ENCODE assay signal across 28 mouse cellular contexts in genomic region chr7:95141778-95142177, GRCm38 (mm10).
DNase-seq lines count a peak whose midpoint lies in the region; ATAC-seq lines count a peak whose summit lies in the region.
"Had no signal": no experiment of that assay in that cellular context is flagged by ENCODE, and none has a peak within 500 bp of the region (broad histone marks: within the 10 kb centered on the region; RNA-seq: fewer than 3 reads in every experiment).

No protein-coding gene starts in this region.

- no peak overlapping the region for H3K9ac ChIP-seq in heart, embryonic 12.5 days
- H3K9ac ChIP-seq in kidney, embryonic 15.5 days = no peak overlapping the region
- H3K9ac ChIP-seq: hindbrain, embryonic 13.5 days; liver, embryonic 12.5 days; liver, postnatal 0 days; neural tube, embryonic 15.5 days had no signal

- H3K4me2 ChIP-seq in heart, embryonic 12.5 days = no peak overlapping the region
- H3K4me2 ChIP-seq in kidney, embryonic 15.5 days = no peak overlapping the region
- H3K4me2 ChIP-seq: hindbrain, embryonic 13.5 days; liver, embryonic 12.5 days; neural tube, embryonic 15.5 days had no signal

- H3K4me3 ChIP-seq in heart, embryonic 12.5 days = no peak overlapping the region
- H3K4me3 ChIP-seq in kidney, embryonic 15.5 days (replicated peaks) = no peak overlapping the region
- H3K4me3 ChIP-seq: hindbrain, embryonic 13.5 days; layer of hippocampus, adult 2 months; liver, embryonic 12.5 days; neural tube, embryonic 15.5 days had no signal

- ATAC-seq in heart, embryonic 12.5 days (ENCODE audit: insufficient number of reproducible peaks, low FRiP score) = no peak
- 0 out of 2 replicates have a peak, but pooled peaks have one; percentile 49 for ATAC-seq in kidney, embryonic 15.5 days (replicated peaks; ENCODE audit: low FRiP score)
- ATAC-seq: CD4-positive, CD25-positive, alpha-beta regulatory T cell, adult 4 months; forebrain, embryonic 14.5 days; intestine, postnatal 0 days; liver, embryonic 12.5 days; liver, postnatal 0 days had no signal

- DNase-seq in heart, adult 8-10 months (ENCODE audit: low spot score) = peak; percentile 36
- DNase-seq in kidney, adult 18-20 months = no peak
- peak; percentile 10 for DNase-seq in adipocyte (ENCODE audit: low spot score)
- peak; percentile 16 for DNase-seq in kidney, postnatal 14 days
- no peak for DNase-seq in layer of hippocampus, postnatal 36 days
- DNase-seq: adrenal gland, adult 8-10 months; cerebellum, adult 11 months; cerebellum, adult 9-10 months; cerebellum, postnatal 36 days; gastrocnemius, postnatal 14 days; heart, postnatal 4 days; left cerebral cortex, postnatal 4 days; liver, postnatal 0 days; lung, postnatal 10 days; midbrain, embryonic 14.5 days; retina, postnatal 1 day; right cerebral cortex, postnatal 14 days; thymus, postnatal 4 days had no signal

- no peaks in the 10 kb centered on the region for H3K9me3 ChIP-seq in heart, embryonic 12.5 days (replicated peaks)
- H3K9me3 ChIP-seq in kidney, embryonic 15.5 days (replicated peaks) = no peaks in the 10 kb centered on the region
- H3K9me3 ChIP-seq: hindbrain, embryonic 13.5 days; liver, embryonic 12.5 days; neural tube, embryonic 15.5 days had no signal

- no peaks in the 10 kb centered on the region for H3K4me1 ChIP-seq in heart, embryonic 12.5 days (replicated peaks)
- no peaks in the 10 kb centered on the region for H3K4me1 ChIP-seq in kidney, embryonic 15.5 days
- H3K4me1 ChIP-seq: hindbrain, embryonic 13.5 days; liver, embryonic 12.5 days; neural tube, embryonic 15.5 days had no signal

- no peak overlapping the region for H3K27ac ChIP-seq in heart, embryonic 12.5 days (ENCODE audit: poor library complexity, severe bottlenecking)
- peak overlapping the region; percentile 58 for H3K27ac ChIP-seq in kidney, embryonic 15.5 days
- H3K27ac ChIP-seq: hindbrain, embryonic 13.5 days; layer of hippocampus, adult 2 months; liver, embryonic 12.5 days; macrophage; neural tube, embryonic 15.5 days had no signal

- no peaks in the 10 kb centered on the region for H3K27me3 ChIP-seq in heart, embryonic 12.5 days (replicated peaks)
- H3K27me3 ChIP-seq in kidney, embryonic 15.5 days = no peaks in the 10 kb centered on the region
- H3K27me3 ChIP-seq: hindbrain, embryonic 13.5 days; liver, embryonic 12.5 days; neural tube, embryonic 15.5 days had no signal

- 48% methylated on average over 1 of the region's 1 CpGs for WGBS in heart, embryonic 12.5 days
- 47% methylated on average over 1 of the region's 1 CpGs for WGBS in kidney, embryonic 15.5 days

- no peaks in the 10 kb centered on the region for H3K36me3 ChIP-seq in heart, embryonic 12.5 days
- no peaks in the 10 kb centered on the region for H3K36me3 ChIP-seq in kidney, embryonic 15.5 days
- H3K36me3 ChIP-seq: hindbrain, embryonic 13.5 days; liver, embryonic 12.5 days; neural tube, embryonic 15.5 days had no signal

Comparison
In these comparisons a context has a peak if more than half of its experiments do, and no peak if none do; other contexts are left out.
1. DNase-seq: peak in heart, adult 8-10 months (single experiment), adipocyte (single experiment) and kidney, postnatal 14 days (single experiment); none in kidney, adult 18-20 months (single experiment) and layer of hippocampus, postnatal 36 days (0 of 2).